Mouse (Mus musculus): ENCODE data around the gene Olfr816. TPM values are rescaled to one million over a fixed set of nuclear protein-coding genes. Genes with fewer than 3 reads are reported as not detected.
"Not testable (repeated sequence)": the region's sequence is repeated elsewhere in the genome, so short reads cannot be mapped to it uniquely, and the experiment has no call there.

Gene Olfr816
- not detected in 2 replicates for polyA plus RNA-seq (2015; fragmentation: Nextera tagmentation; extraction: Ambion mirVana)

DNA sequence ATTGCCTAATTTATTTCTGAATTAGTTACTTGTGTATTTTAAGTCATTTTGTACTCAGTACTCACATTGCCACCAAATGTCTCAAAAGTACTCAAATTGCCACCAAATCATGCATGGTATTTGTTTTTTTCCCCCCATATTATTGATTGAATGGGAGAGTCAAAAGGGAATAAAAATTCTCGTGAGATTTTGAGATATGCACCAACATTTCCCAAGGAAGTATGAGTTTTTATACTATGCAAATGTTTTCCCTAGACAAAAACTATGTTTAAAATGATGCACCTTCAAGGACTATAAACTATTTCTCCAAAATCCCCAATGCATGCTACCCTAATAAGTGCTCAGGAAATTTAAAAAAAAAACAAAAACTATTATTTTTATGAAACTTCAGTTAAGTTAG is at the start of gene Olfr816:
Gene Olfr816 (minus strand): TSS at position 101 of the 400 bp plus-strand sequence.
- no peaks in the 10 kb centered on the region for H3K9me3 ChIP-seq (replicated peaks)
- WGBS: 76% methylated on average over 1 of the region's 1 CpGs
- no peak within 1 kb of the TSS for H3K4me3 ChIP-seq (replicated peaks)
- H3K9ac ChIP-seq: no peak within 1 kb of the TSS
- H3K4me2 ChIP-seq: no peak within 1 kb of the TSS
- no peak within 1 kb of the TSS for H3K27ac ChIP-seq
- H3K36me3 ChIP-seq: no peaks in the 10 kb centered on the region
- ATAC-seq (replicated peaks; ENCODE audit: low FRiP score): no peak
- H3K27me3 ChIP-seq: no peaks in the 10 kb centered on the region
- H3K4me1 ChIP-seq: no peaks in the 10 kb centered on the region

DNA sequence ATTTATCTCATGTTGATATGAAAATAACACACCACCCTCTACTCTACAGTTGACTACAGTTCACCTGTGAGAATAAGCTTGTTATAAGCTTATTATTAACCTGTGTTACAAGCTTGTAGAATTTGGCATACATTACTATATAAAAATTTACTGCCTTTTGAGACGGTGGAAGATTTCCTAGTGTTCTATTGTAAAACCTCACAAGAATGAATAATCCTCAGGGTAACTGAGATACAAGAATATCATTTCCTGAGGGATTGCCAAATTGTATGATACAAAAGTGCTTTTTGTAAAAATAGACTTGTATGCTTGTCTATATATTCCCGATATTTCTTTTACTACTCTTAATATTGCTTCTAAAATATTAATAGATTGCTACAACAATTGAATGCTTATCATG is 33.6 kb upstream of the Olfr816 start, which contains the start of gene Olfr818:
Gene Olfr818 (minus strand): TSS at position 101 of the 400 bp plus-strand sequence.
- H3K27me3 ChIP-seq: no peaks in the 10 kb centered on the region
- H3K4me2 ChIP-seq: no peak within 1 kb of the TSS
- no peak within 1 kb of the TSS for H3K9ac ChIP-seq
- H3K9me3 ChIP-seq (replicated peaks): no peaks in the 10 kb centered on the region
- no peak within 1 kb of the TSS for H3K27ac ChIP-seq
- H3K4me1 ChIP-seq: no peaks in the 10 kb centered on the region
- no peak within 1 kb of the TSS for H3K4me3 ChIP-seq (replicated peaks)
- WGBS: 88% methylated on average over 2 of the region's 2 CpGs
- H3K36me3 ChIP-seq: no peaks in the 10 kb centered on the region
- ATAC-seq (replicated peaks; ENCODE audit: low FRiP score): no peak

DNA sequence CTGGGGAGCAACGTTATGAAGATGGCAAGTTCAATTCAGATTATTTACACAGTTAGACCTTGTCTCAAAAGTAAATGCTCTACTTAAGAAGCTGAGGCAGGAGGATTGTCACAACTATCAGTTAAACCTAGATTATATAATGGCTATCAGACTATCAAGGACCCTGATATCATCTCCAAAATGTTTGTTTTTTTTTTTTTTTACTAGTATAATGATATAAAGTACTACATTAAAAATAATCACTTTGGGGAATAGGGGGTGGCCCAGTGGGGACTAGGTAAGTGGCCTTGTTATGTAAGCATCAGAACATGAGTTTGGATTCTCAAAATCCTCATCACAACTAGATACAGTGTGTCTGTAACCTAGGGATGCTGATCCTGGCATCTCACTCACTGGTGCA is 9.6 kb downstream of the Olfr816 start, which contains the start of gene Olfr815:
Gene Olfr815 (minus strand): TSS at position 101 of the 400 bp plus-strand sequence.
- H3K27ac ChIP-seq; H3K27me3 ChIP-seq; ATAC-seq (replicated peaks; ENCODE audit: low FRiP score); H3K36me3 ChIP-seq; H3K9me3 ChIP-seq (replicated peaks); H3K4me1 ChIP-seq; H3K4me2 ChIP-seq; H3K4me3 ChIP-seq (replicated peaks); H3K9ac ChIP-seq: not testable (repeated sequence)
- 73% methylated on average over 1 of the region's 1 CpGs for WGBS

DNA sequence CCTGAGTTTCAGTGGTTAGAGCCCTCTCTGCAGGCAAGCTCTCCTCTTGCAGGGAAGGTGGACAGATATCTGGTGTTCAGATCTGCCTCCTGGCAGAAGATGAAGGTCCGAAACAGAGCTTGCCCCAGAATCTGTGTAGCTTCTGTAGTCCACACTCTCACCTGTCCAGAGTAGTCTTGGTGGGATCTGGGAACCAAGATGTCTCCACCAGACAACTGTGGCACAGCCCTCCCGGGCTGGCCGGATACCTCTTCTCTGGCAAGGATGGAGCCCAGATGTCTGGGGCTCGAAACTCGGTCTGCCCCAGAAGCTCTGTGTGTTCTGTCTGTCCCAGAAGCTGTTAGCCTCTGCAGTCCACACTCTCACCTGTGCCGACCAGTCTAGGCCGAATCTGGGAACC is 29.5 kb downstream of the Olfr816 start:
- Histone ChIP-seq H3K27ac (no peak overlapping the region), H3K27me3 (no peaks in the 10 kb centered on the region), H3K4me3 (replicated peaks) (no peak overlapping the region), H3K9me3 (replicated peaks) (no peaks in the 10 kb centered on the region), H3K36me3 (no peaks in the 10 kb centered on the region), H3K9ac (no peak overlapping the region), H3K4me1 (no peaks in the 10 kb centered on the region), H3K4me2 (no peak overlapping the region)
- ATAC-seq (replicated peaks; ENCODE audit: low FRiP score): no peak
- WGBS: 94% methylated on average over 7 of the region's 7 CpGs

DNA sequence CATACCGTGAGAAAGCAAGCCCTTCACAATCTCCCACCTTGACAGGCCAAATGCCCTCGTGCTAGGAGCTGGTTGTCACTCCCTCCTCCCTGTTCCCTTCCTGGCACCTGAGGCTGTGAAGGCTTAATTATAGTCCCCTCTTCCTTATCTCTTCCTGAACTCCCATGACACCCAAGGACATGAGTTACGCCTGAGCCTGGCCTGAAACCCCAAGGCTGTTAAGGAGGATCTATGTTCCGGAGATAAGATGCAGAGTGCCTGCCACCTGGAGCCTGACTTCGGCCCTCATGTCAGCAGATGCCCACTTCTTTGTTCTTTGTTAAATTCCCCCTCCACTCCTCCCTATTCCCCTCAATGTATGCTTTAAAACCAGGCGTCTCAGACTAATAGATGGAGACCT is 29.9 kb downstream of the Olfr816 start:
- H3K27ac ChIP-seq; ATAC-seq (replicated peaks; ENCODE audit: low FRiP score); H3K27me3 ChIP-seq; H3K4me1 ChIP-seq; H3K9ac ChIP-seq; H3K36me3 ChIP-seq; H3K4me2 ChIP-seq; H3K9me3 ChIP-seq (replicated peaks); H3K4me3 ChIP-seq (replicated peaks): not testable (repeated sequence)
- WGBS: 68% methylated on average over 6 of the region's 6 CpGs

DNA sequence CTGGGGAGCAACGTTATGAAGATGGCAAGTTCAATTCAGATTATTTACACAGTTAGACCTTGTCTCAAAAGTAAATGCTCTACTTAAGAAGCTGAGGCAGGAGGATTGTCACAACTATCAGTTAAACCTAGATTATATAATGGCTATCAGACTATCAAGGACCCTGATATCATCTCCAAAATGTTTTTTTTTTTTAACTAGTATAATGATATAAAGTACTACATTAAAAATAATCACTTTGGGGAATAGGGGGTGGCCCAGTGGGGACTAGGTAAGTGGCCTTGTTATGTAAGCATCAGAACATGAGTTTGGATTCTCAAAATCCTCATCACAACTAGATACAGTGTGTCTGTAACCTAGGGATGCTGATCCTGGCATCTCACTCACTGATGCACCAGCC is 35.6 kb downstream of the Olfr816 start, which contains the start of gene Olfr814:
Gene Olfr814 (minus strand): TSS at position 101 of the 400 bp plus-strand sequence.
- H3K9ac ChIP-seq; H3K36me3 ChIP-seq; ATAC-seq (replicated peaks; ENCODE audit: low FRiP score); H3K4me2 ChIP-seq; H3K4me1 ChIP-seq; H3K27ac ChIP-seq; H3K27me3 ChIP-seq; H3K9me3 ChIP-seq (replicated peaks); H3K4me3 ChIP-seq (replicated peaks): not testable (repeated sequence)
- WGBS: 89% methylated on average over 1 of the region's 1 CpGs

Other genes with a start within 250 kb of the Olfr816 start
- not detected in 2 replicates for gene Olfr801, start 241.7 kb downstream of the Olfr816 start, polyA plus RNA-seq (2015; fragmentation: Nextera tagmentation; extraction: Ambion mirVana)
- not detected in 2 replicates for gene Olfr802, start 227.4 kb downstream of the Olfr816 start, polyA plus RNA-seq (2015; fragmentation: Nextera tagmentation; extraction: Ambion mirVana)
- not detected in 2 replicates for gene Olfr803, start 221.3 kb downstream of the Olfr816 start, polyA plus RNA-seq (2015; fragmentation: Nextera tagmentation; extraction: Ambion mirVana)
- gene Olfr804, start 212.4 kb downstream of the Olfr816 start, polyA plus RNA-seq (2015; fragmentation: Nextera tagmentation; extraction: Ambion mirVana): not detected in 2 replicates
- gene Olfr805, start 186.2 kb downstream of the Olfr816 start, polyA plus RNA-seq (2015; fragmentation: Nextera tagmentation; extraction: Ambion mirVana): not detected in 2 replicates
- gene Olfr806, start 173.7 kb downstream of the Olfr816 start, polyA plus RNA-seq (2015; fragmentation: Nextera tagmentation; extraction: Ambion mirVana): not detected in 2 replicates
- gene Olfr807, start 157.8 kb downstream of the Olfr816 start, polyA plus RNA-seq (2015; fragmentation: Nextera tagmentation; extraction: Ambion mirVana): not detected in 2 replicates
- gene Olfr808, start 150.1 kb downstream of the Olfr816 start, polyA plus RNA-seq (2015; fragmentation: Nextera tagmentation; extraction: Ambion mirVana): not detected in 2 replicates
- gene Olfr809, start 141.0 kb downstream of the Olfr816 start, polyA plus RNA-seq (2015; fragmentation: Nextera tagmentation; extraction: Ambion mirVana): not detected in 2 replicates
- not detected in 2 replicates for gene Olfr810, start 120.7 kb downstream of the Olfr816 start, polyA plus RNA-seq (2015; fragmentation: Nextera tagmentation; extraction: Ambion mirVana)
- not detected in 2 replicates for gene Olfr811, start 111.2 kb downstream of the Olfr816 start, polyA plus RNA-seq (2015; fragmentation: Nextera tagmentation; extraction: Ambion mirVana)
- not detected in 2 replicates for gene Olfr812, start 69.5 kb downstream of the Olfr816 start, polyA plus RNA-seq (2015; fragmentation: Nextera tagmentation; extraction: Ambion mirVana)
- not detected in 2 replicates for gene Olfr813, start 60.2 kb downstream of the Olfr816 start, polyA plus RNA-seq (2015; fragmentation: Nextera tagmentation; extraction: Ambion mirVana)
- not detected in 2 replicates for gene Olfr814, start 35.7 kb downstream of the Olfr816 start, polyA plus RNA-seq (2015; fragmentation: Nextera tagmentation; extraction: Ambion mirVana)
- gene Olfr815, start 9.7 kb downstream of the Olfr816 start, polyA plus RNA-seq (2015; fragmentation: Nextera tagmentation; extraction: Ambion mirVana): not detected in 2 replicates
- gene Olfr818, start 33.5 kb upstream of the Olfr816 start, polyA plus RNA-seq (2015; fragmentation: Nextera tagmentation; extraction: Ambion mirVana): not detected in 2 replicates
- gene Olfr819, start 51.7 kb upstream of the Olfr816 start, polyA plus RNA-seq (2015; fragmentation: Nextera tagmentation; extraction: Ambion mirVana): not detected in 2 replicates
- gene Olfr247, start 60.5 kb upstream of the Olfr816 start, polyA plus RNA-seq (2015; fragmentation: Nextera tagmentation; extraction: Ambion mirVana): not detected in 2 replicates
- not detected in 2 replicates for gene Gm10310, start 69.5 kb upstream of the Olfr816 start, polyA plus RNA-seq (2015; fragmentation: Nextera tagmentation; extraction: Ambion mirVana)
- not detected in 2 replicates for gene Olfr820, start 97.0 kb upstream of the Olfr816 start, polyA plus RNA-seq (2015; fragmentation: Nextera tagmentation; extraction: Ambion mirVana)
- not detected in 2 replicates for gene Olfr821, start 114.8 kb upstream of the Olfr816 start, polyA plus RNA-seq (2015; fragmentation: Nextera tagmentation; extraction: Ambion mirVana)
- not detected in 2 replicates for gene Olfr822, start 155.6 kb upstream of the Olfr816 start, polyA plus RNA-seq (2015; fragmentation: Nextera tagmentation; extraction: Ambion mirVana)
- not detected in 2 replicates for gene Olfr823, start 199.8 kb upstream of the Olfr816 start, polyA plus RNA-seq (2015; fragmentation: Nextera tagmentation; extraction: Ambion mirVana)
- not detected in 2 replicates for gene Olfr824, start 214.4 kb upstream of the Olfr816 start, polyA plus RNA-seq (2015; fragmentation: Nextera tagmentation; extraction: Ambion mirVana)